Mouse (Mus musculus): ENCODE measurements around the gene Pitpnm2. TPM values are rescaled to one million over a fixed set of nuclear protein-coding genes. Genes with fewer than 3 reads are reported as not detected.

Gene Pitpnm2
- polyA plus RNA-seq, 1 experiment = 5.3 TPM

DNA sequence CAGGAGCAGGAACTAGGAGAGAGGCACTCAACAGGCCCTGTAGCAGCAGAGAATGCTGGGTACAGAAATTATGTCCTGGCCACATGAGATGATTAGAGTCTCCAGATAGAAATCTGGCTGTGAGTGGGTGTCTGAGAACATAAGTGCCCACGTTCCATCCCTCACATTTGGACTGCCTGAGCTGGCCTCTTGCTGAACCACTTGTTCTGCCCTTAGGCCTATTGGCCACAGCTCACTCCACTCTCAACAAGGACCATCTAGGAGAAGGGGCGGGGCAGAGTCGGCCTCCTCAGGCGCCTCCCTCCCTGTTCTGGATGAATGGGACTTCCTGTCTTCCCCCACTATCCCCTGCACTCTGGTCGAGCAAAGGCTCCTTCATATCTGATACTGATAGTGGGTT, 100.5 kb downstream of the Pitpnm2 start:
- TF ChIP-seq E2F4 (IDR thresholded peaks at IDR 0.05; ENCODE audit: insufficient read depth) (no peak), POLR2A (IDR thresholded peaks at IDR 0.05; ENCODE audit: insufficient read length, low read depth) (no peak), USF1 (IDR thresholded peaks at IDR 0.05; ENCODE audit: low read depth) (no peak), TCF3 (IDR thresholded peaks at IDR 0.05; ENCODE audit: insufficient read length, low read depth) (no peak), MAX (IDR thresholded peaks at IDR 0.05; ENCODE audit: low read depth) (no peak), REST (IDR thresholded peaks at IDR 0.05; ENCODE audit: insufficient read depth, insufficient read length) (no peak), MYOD1 (IDR thresholded peaks at IDR 0.05; ENCODE audit: control insufficient read depth in 1 of 3, insufficient read length in 2 of 3, low read depth in 2 of 3) (no peak), MYOG (IDR thresholded peaks at IDR 0.05; ENCODE audit: control insufficient read depth in 1 of 3, insufficient read depth in 1 of 3, insufficient read length in 2 of 3, low read depth in 2 of 3) (no peak), TCF12 (IDR thresholded peaks at IDR 0.05; ENCODE audit: insufficient read depth, poor library complexity, severe bottlenecking) (no peak), SRF (IDR thresholded peaks at IDR 0.05; ENCODE audit: control insufficient read depth, insufficient read length, low read depth) (no peak), CEBPB (IDR thresholded peaks at IDR 0.05; ENCODE audit: insufficient read depth, poor library complexity, severe bottlenecking) (no peak), POLR2AphosphoS2 (IDR thresholded peaks at IDR 0.05; ENCODE audit: insufficient read length, low read depth) (no peak)
- no peaks in the 10 kb centered on the region for H3K36me3 ChIP-seq (ENCODE audit: control insufficient read depth, insufficient read depth)

DNA sequence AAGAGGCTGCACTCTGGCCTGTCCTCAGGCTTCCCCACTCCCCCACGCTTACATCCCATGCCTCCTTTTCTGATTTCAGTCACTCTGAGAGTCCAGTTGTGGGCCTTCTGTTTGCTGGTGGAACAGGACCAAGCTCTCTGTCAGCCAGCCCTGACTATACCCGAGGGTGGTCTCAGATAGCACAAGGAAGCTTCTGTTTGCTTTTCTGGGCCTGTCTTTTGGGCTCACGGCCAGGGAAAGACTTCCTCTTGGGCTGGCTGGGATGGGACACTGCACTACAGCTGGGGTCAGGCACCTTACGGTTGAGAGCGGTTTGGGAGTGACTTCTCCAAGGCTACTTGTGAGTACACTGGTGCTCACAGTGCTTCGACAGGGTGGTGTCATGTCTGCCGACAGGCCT, 111.5 kb downstream of the Pitpnm2 start:
- Histone ChIP-seq H3K79me2 (ENCODE audit: control insufficient read depth, insufficient read depth) (no peaks in the 10 kb centered on the region), H3ac (ENCODE audit: control insufficient read depth, insufficient read length) (no peak overlapping the region), H3K36me3 (ENCODE audit: control insufficient read depth, insufficient read depth) (no peaks in the 10 kb centered on the region), H3K27me3 (ENCODE audit: control insufficient read depth, insufficient read depth, insufficient read length) (no peaks in the 10 kb centered on the region), H3K4me3 (no peak overlapping the region), H3K4me2 (ENCODE audit: low read depth) (no peak overlapping the region)
- TF ChIP-seq MAX (IDR thresholded peaks at IDR 0.05; ENCODE audit: low read depth) (no peak), POLR2AphosphoS2 (IDR thresholded peaks at IDR 0.05; ENCODE audit: insufficient read length, low read depth) (no peak), REST (IDR thresholded peaks at IDR 0.05; ENCODE audit: insufficient read depth, insufficient read length) (no peak), MYOD1 (IDR thresholded peaks at IDR 0.05; ENCODE audit: control insufficient read depth in 1 of 3, insufficient read length in 2 of 3, low read depth in 2 of 3) (no peak), SRF (IDR thresholded peaks at IDR 0.05; ENCODE audit: control insufficient read depth, insufficient read length, low read depth) (no peak), TCF12 (IDR thresholded peaks at IDR 0.05; ENCODE audit: insufficient read depth, poor library complexity, severe bottlenecking) (no peak), CEBPB (IDR thresholded peaks at IDR 0.05; ENCODE audit: insufficient read depth, poor library complexity, severe bottlenecking) (no peak), E2F4 (IDR thresholded peaks at IDR 0.05; ENCODE audit: insufficient read depth) (no peak), USF1 (IDR thresholded peaks at IDR 0.05; ENCODE audit: low read depth) (no peak), POLR2A (IDR thresholded peaks at IDR 0.05; ENCODE audit: insufficient read length, low read depth) (no peak), TCF3 (IDR thresholded peaks at IDR 0.05; ENCODE audit: insufficient read length, low read depth) (no peak), MYOG (IDR thresholded peaks at IDR 0.05; ENCODE audit: control insufficient read depth in 1 of 3, insufficient read depth in 1 of 3, insufficient read length in 2 of 3, low read depth in 2 of 3) (no peak)

More for the DNA sequence above, 100.5 kb downstream of the Pitpnm2 start:
- Histone ChIP-seq H3K79me2 (ENCODE audit: control insufficient read depth, insufficient read depth) (no peaks in the 10 kb centered on the region), H3K4me3 (no peak overlapping the region), H3K4me2 (ENCODE audit: low read depth) (no peak overlapping the region), H3K27me3 (ENCODE audit: control insufficient read depth, insufficient read depth, insufficient read length) (no peaks in the 10 kb centered on the region), H3ac (ENCODE audit: control insufficient read depth, insufficient read length) (no peak overlapping the region)

- Histone ChIP-seq H3K27me3 (ENCODE audit: control insufficient read depth, insufficient read depth, insufficient read length) (no peaks in the 10 kb centered on the region), H3K4me2 (ENCODE audit: low read depth) (no peak overlapping the region), H3K36me3 (ENCODE audit: control insufficient read depth, insufficient read depth) (no peaks in the 10 kb centered on the region), H3K79me2 (ENCODE audit: control insufficient read depth, insufficient read depth) (no peaks in the 10 kb centered on the region), H3K4me3 (no peak overlapping the region), H3ac (ENCODE audit: control insufficient read depth, insufficient read length) (no peak overlapping the region)
- TF ChIP-seq TCF12 (IDR thresholded peaks at IDR 0.05; ENCODE audit: insufficient read depth, poor library complexity, severe bottlenecking) (no peak), MAX (IDR thresholded peaks at IDR 0.05; ENCODE audit: low read depth) (no peak), E2F4 (IDR thresholded peaks at IDR 0.05; ENCODE audit: insufficient read depth) (no peak)
Measured at GRCm38 (mm10) chr5:124134261-124134660, 115.3 kb downstream of the Pitpnm2 start.

DNA sequence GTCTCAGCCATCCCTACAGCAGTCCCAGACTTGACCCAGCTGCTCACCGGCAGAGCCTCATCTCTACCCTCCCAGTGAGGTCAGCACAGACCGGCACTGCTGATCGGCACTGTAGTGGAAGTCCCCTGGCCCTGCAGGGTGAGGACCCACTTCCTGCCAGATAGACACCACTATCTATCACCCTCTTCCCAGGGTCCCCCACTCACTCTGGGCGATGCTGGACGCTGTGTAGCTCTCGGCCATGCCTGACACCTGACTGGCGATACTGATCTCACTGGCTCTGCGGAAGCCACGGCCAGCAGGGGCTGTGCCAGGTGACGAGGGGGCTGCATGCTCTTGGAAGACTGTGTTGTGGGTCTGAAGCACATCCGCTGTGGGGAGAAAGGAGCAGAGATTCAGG, 124.5 kb downstream of the Pitpnm2 start:
- H3K27me3 ChIP-seq (ENCODE audit: control insufficient read depth, insufficient read depth, insufficient read length) = no peaks in the 10 kb centered on the region
- no peak overlapping the region for H3ac ChIP-seq (ENCODE audit: control insufficient read depth, insufficient read length)
- no peak overlapping the region for H3K4me2 ChIP-seq (ENCODE audit: low read depth)
- no peaks in the 10 kb centered on the region for H3K36me3 ChIP-seq (ENCODE audit: control insufficient read depth, insufficient read depth)
- TF ChIP-seq MYOG (IDR thresholded peaks at IDR 0.05; ENCODE audit: control insufficient read depth in 1 of 3, insufficient read depth in 1 of 3, insufficient read length in 2 of 3, low read depth in 2 of 3) (no peak), POLR2A (IDR thresholded peaks at IDR 0.05; ENCODE audit: insufficient read length, low read depth) (no peak)
- no peak overlapping the region for H3K4me3 ChIP-seq
- no peaks in the 10 kb centered on the region for H3K79me2 ChIP-seq (ENCODE audit: control insufficient read depth, insufficient read depth)

DNA sequence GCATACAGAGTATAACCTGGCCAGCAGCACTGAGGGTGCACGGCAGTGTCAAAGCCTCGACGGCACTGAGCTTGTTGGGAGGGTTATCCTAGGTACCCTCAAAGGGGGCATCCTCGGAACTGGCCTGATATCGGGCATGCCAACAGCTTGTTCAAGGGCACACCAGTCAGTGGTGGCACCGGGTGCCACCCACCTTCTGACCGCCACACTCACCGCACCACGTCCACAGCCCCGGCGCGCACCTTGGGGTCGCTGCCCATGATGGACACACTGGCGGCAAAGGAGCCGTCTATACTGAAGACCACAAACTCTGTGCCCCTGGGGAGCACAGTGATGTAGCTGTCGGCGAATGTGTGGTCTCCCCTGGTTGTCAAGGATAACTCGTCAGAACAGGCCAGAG, 127.2 kb downstream of the Pitpnm2 start:
- H3K27me3 ChIP-seq (ENCODE audit: control insufficient read depth, insufficient read depth, insufficient read length) = no peaks in the 10 kb centered on the region
- no peak overlapping the region for H3K4me3 ChIP-seq
- H3ac ChIP-seq (ENCODE audit: control insufficient read depth, insufficient read length) = no peak overlapping the region
- H3K4me2 ChIP-seq (ENCODE audit: low read depth) = no peak overlapping the region
- H3K79me2 ChIP-seq (ENCODE audit: control insufficient read depth, insufficient read depth) = no peaks in the 10 kb centered on the region
- TF ChIP-seq TCF3 (IDR thresholded peaks at IDR 0.05; ENCODE audit: insufficient read length, low read depth) (no peak), POLR2AphosphoS2 (IDR thresholded peaks at IDR 0.05; ENCODE audit: insufficient read length, low read depth) (peak; percentile 8)
- peaks cover 4% of the 10 kb centered on the region for H3K36me3 ChIP-seq (ENCODE audit: control insufficient read depth, insufficient read depth)
